Mouse (Mus musculus) embryo, embryonic 10.5 days (tissue): ENCODE data around the gene Add1.
A peak's percentile ranks its signal among the peaks of the same experiment; 100 is the strongest.

Experiments used
- DNase-seq: peaks from one replicate; pipeline ENCODE4 v3.0.0-alpha.2; 2015; ENCODE audit warnings: low spot score

The Add1 gene

GRCm38 (mm10) chr5:34607100-34607880 lies 33.8 kb downstream of the Add1 start:
- DNase-seq: no peak

- DNase-seq: no peak
Observed at GRCm38 (mm10) chr5:34608226-34608625, 34.8 kb downstream of the Add1 start.

GRCm38 (mm10) chr5:34609966-34610365 lies 36.5 kb downstream of the Add1 start:
- no peak for DNase-seq

- DNase-seq: no peak
Observed at GRCm38 (mm10) chr5:34632996-34633395, 59.5 kb downstream of the Add1 start.

- DNase-seq: no peak
Observed at GRCm38 (mm10) chr5:34633641-34634040, 60.2 kb downstream of the Add1 start.

GRCm38 (mm10) chr5:34634746-34635400 lies 61.4 kb downstream of the Add1 start:
- DNase-seq: no peak

- no peak for DNase-seq
Observed at GRCm38 (mm10) chr5:34635665-34636192, 62.3 kb downstream of the Add1 start.

- DNase-seq: peak; percentile 89
Observed at GRCm38 (mm10) chr5:34636481-34637287, 63.2 kb downstream of the Add1 start, which contains the start of gene Mfsd10. Gene Mfsd10 (minus strand): TSS chr5:34637212.

- DNase-seq: no peak
Observed at GRCm38 (mm10) chr5:34637591-34638156, 64.2 kb downstream of the Add1 start.

GRCm38 (mm10) chr5:34641991-34642390 lies 68.5 kb downstream of the Add1 start:
- DNase-seq: no peak

- peak; percentile 72 for DNase-seq
Observed at GRCm38 (mm10) chr5:34642932-34643331, 69.5 kb downstream of the Add1 start.

GRCm38 (mm10) chr5:34647581-34647980 lies 74.1 kb downstream of the Add1 start:
- peak; percentile 80 for DNase-seq

- no peak for DNase-seq
Observed at GRCm38 (mm10) chr5:34652961-34653360, 79.5 kb downstream of the Add1 start.

GRCm38 (mm10) chr5:34654881-34655280 lies 81.4 kb downstream of the Add1 start:
- no peak for DNase-seq

GRCm38 (mm10) chr5:34657556-34657955 lies 84.1 kb downstream of the Add1 start:
- no peak for DNase-seq

GRCm38 (mm10) chr5:34659686-34660590 lies 86.5 kb downstream of the Add1 start, which contains the start of the genes Nop14 and Grk4:
Gene Nop14 (minus strand): TSS chr5:34660148.
Gene Grk4 (plus strand): TSS chr5:34660379.
- DNase-seq: peak; percentile 100

GRCm38 (mm10) chr5:34660591-34661130 lies 87.2 kb downstream of the Add1 start:
- DNase-seq: no peak

- no peak for DNase-seq
Observed at GRCm38 (mm10) chr5:34661909-34662308, 88.4 kb downstream of the Add1 start.

- DNase-seq: no peak
Observed at GRCm38 (mm10) chr5:34663231-34663630, 89.8 kb downstream of the Add1 start.

GRCm38 (mm10) chr5:34669493-34669892 lies 96.0 kb downstream of the Add1 start:
- DNase-seq: no peak
